Mouse (Mus musculus) stomach, adult 2 months (tissue): ENCODE measurements around the gene Slc25a4. TPM values are rescaled to one million over a fixed set of nuclear protein-coding genes. Genes with fewer than 3 reads are reported as not detected.

Source experiments
- polyA plus RNA-seq: library from polyadenylated mRNA; depleted of rRNA; stranded (reverse); fragments of >200 nt; gene quantifications from 2 replicates; pipeline ENCODE4 v1.2.3, GENCODE M21; 2012; rRNA removed

Slc25a4 gene
- polyA plus RNA-seq = 121 and 199 TPM in 2 replicates

DNA sequence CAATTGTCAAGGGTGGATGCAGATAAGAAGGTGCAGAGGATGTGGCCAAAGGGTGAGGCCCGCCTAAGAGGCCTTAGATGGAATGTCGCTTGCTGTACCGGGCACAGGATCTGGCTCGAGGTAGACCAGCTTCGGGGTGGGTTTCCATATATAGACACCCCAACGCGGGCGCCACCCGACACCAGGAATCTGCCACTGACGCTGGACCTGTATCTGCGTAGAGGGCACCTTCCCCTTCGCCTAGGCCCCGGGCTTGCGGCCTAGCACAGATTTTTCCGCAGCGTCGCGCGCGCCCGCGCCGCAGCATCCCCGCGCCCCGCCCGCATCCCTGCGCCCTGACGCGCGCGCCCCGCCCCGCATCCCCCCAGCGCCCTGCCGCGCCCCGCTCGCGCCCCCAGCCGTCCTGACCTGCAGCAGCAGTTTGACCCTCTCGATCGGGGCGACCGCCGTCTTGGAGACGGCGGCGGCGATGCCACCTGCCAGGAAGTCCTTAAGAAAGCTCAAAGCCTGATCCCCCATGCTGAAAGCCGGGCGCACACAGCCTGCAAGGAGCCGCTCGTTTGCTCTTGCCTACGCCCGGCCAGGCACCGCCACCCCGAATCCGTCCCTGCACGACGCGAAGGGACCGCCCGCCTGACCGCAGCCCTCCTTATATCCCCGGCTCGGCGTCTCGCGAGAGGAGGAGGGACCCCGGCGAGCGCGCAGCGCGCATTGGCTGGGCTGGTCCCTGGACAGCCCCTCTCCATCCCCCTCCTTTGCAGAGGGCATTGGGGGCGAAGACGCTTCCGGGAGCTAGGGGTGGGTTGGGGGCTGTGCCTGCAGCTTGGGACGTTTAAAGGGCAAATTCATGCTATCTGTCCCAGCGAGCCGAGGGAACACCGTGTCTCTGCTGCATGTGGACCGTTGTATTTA, at the start of gene Slc25a4:
Gene Slc25a4, minus strand, starts transcription at position 881 of the 912 bp plus-strand sequence.

Other genes with a start within 250 kb of the Slc25a4 start
- gene 1700029J07Rik, start 236.0 kb downstream of the Slc25a4 start, polyA plus RNA-seq = 0.11 and 0.12 TPM in 2 replicates
- 2.2 and 3.8 TPM in 2 replicates for gene Ufsp2, start 235.8 kb downstream of the Slc25a4 start, polyA plus RNA-seq
- gene Lrp2bp, start 212.0 kb downstream of the Slc25a4 start, polyA plus RNA-seq = 0.02 TPM in 1 of 2 replicates, not detected in the other
- 1.5 and 1.9 TPM in 2 replicates for gene Ankrd37, start 205.6 kb downstream of the Slc25a4 start, polyA plus RNA-seq
- gene Cfap97, start 59.5 kb downstream of the Slc25a4 start, polyA plus RNA-seq = 0.29 and 0.32 TPM in 2 replicates
- 0.45 and 1.1 TPM in 2 replicates for gene Snx25, start 59.1 kb downstream of the Slc25a4 start, polyA plus RNA-seq
- not detected in 2 replicates for gene Helt, start 83.4 kb upstream of the Slc25a4 start, polyA plus RNA-seq